Mouse (Mus musculus): ENCODE data around the gene Angptl4. TPM values are rescaled to one million over a fixed set of nuclear protein-coding genes. Genes with fewer than 3 reads are reported as not detected.

Gene Angptl4
- polyA plus RNA-seq, 1 experiment from 2014 or later = 25.1 TPM

- 50% methylated on average over 4 of the region's 4 CpGs for WGBS
- H3K9ac ChIP-seq (replicated peaks; ENCODE audit: low read depth, low read length) = no peak overlapping the region
- H3K4me3 ChIP-seq (ENCODE audit: low read depth, low read length) = no peak overlapping the region
- no peak for ATAC-seq (ENCODE audit: insufficient number of reproducible peaks, insufficient read depth, low FRiP score, low read depth)
- H3K27me3 ChIP-seq (ENCODE audit: control insufficient read depth, insufficient read depth, low read length) = no peaks in the 10 kb centered on the region
- no peak overlapping the region for H3K4me2 ChIP-seq (replicated peaks; ENCODE audit: low read depth, low read length)
- no peaks in the 10 kb centered on the region for H3K36me3 ChIP-seq (ENCODE audit: control insufficient read depth, insufficient read depth, low read length)
- H3K27ac ChIP-seq (ENCODE audit: low read length) = no peak overlapping the region
- no peaks in the 10 kb centered on the region for H3K4me1 ChIP-seq (ENCODE audit: control insufficient read depth, insufficient read depth, low read length)
- no peaks in the 10 kb centered on the region for H3K9me3 ChIP-seq (ENCODE audit: control insufficient read depth, low read depth, low read length)
Observed at GRCm38 (mm10) chr17:33788732-33789131, 7.1 kb upstream of the Angptl4 start.

- 86% methylated on average over 18 of the region's 18 CpGs for WGBS
Observed at GRCm38 (mm10) chr17:33786375-33786774, 4.7 kb upstream of the Angptl4 start.

GRCm38 (mm10) chr17:33784939-33785338 is 3.3 kb upstream of the Angptl4 start:
- no peak for ATAC-seq (ENCODE audit: insufficient number of reproducible peaks, insufficient read depth, low FRiP score, low read depth)
- 89% methylated on average over 2 of the region's 2 CpGs for WGBS
- no peak overlapping the region for H3K4me3 ChIP-seq (ENCODE audit: low read depth, low read length)

More at GRCm38 (mm10) chr17:33786375-33786774, 4.7 kb upstream of the Angptl4 start:
- ATAC-seq (ENCODE audit: insufficient number of reproducible peaks, insufficient read depth, low FRiP score, low read depth) = no peak
- Histone ChIP-seq H3K36me3 (ENCODE audit: control insufficient read depth, insufficient read depth, low read length) (no peaks in the 10 kb centered on the region), H3K4me1 (ENCODE audit: control insufficient read depth, insufficient read depth, low read length) (peaks cover 15% of the 10 kb centered on the region), H3K9me3 (ENCODE audit: control insufficient read depth, low read depth, low read length) (no peaks in the 10 kb centered on the region), H3K9ac (replicated peaks; ENCODE audit: low read depth, low read length) (no peak overlapping the region), H3K27ac (ENCODE audit: low read length) (no peak overlapping the region), H3K27me3 (ENCODE audit: control insufficient read depth, insufficient read depth, low read length) (no peaks in the 10 kb centered on the region), H3K4me2 (replicated peaks; ENCODE audit: low read depth, low read length) (no peak overlapping the region), H3K4me3 (ENCODE audit: low read depth, low read length) (no peak overlapping the region)

GRCm38 (mm10) chr17:33783408-33783807 is 1.8 kb upstream of the Angptl4 start:
- H3K4me1 ChIP-seq (ENCODE audit: control insufficient read depth, insufficient read depth, low read length) = peaks cover 38% of the 10 kb centered on the region
- H3K9me3 ChIP-seq (ENCODE audit: control insufficient read depth, low read depth, low read length) = no peaks in the 10 kb centered on the region
- H3K4me2 ChIP-seq (replicated peaks; ENCODE audit: low read depth, low read length) = no peak overlapping the region
- peak overlapping the region; percentile 62 for H3K27ac ChIP-seq (ENCODE audit: low read length)
- no peak overlapping the region for H3K4me3 ChIP-seq (ENCODE audit: low read depth, low read length)
- no peaks in the 10 kb centered on the region for H3K27me3 ChIP-seq (ENCODE audit: control insufficient read depth, insufficient read depth, low read length)
- H3K36me3 ChIP-seq (ENCODE audit: control insufficient read depth, insufficient read depth, low read length) = no peaks in the 10 kb centered on the region
- H3K9ac ChIP-seq (replicated peaks; ENCODE audit: low read depth, low read length) = no peak overlapping the region
- ATAC-seq (ENCODE audit: insufficient number of reproducible peaks, insufficient read depth, low FRiP score, low read depth) = no peak

More at GRCm38 (mm10) chr17:33784939-33785338, 3.3 kb upstream of the Angptl4 start:
- H3K4me1 ChIP-seq (ENCODE audit: control insufficient read depth, insufficient read depth, low read length) = peaks cover 27% of the 10 kb centered on the region
- H3K27ac ChIP-seq (ENCODE audit: low read length) = no peak overlapping the region
- no peak overlapping the region for H3K9ac ChIP-seq (replicated peaks; ENCODE audit: low read depth, low read length)
- H3K4me2 ChIP-seq (replicated peaks; ENCODE audit: low read depth, low read length) = no peak overlapping the region
- H3K9me3 ChIP-seq (ENCODE audit: control insufficient read depth, low read depth, low read length) = no peaks in the 10 kb centered on the region
- H3K27me3 ChIP-seq (ENCODE audit: control insufficient read depth, insufficient read depth, low read length) = no peaks in the 10 kb centered on the region
- H3K36me3 ChIP-seq (ENCODE audit: control insufficient read depth, insufficient read depth, low read length) = no peaks in the 10 kb centered on the region

- WGBS = 38% methylated on average over 4 of the region's 4 CpGs
- Histone ChIP-seq H3K36me3 (ENCODE audit: control insufficient read depth, insufficient read depth, low read length) (peaks cover 3% of the 10 kb centered on the region; the same call in 1 of the 2 replicates), H3K4me2 (replicated peaks; ENCODE audit: low read depth, low read length) (peak overlapping the region; percentile 89), H3K4me3 (ENCODE audit: low read depth, low read length) (peak overlapping the region; percentile 42), H3K9ac (replicated peaks; ENCODE audit: low read depth, low read length) (no peak overlapping the region; the same call in 1 of the 2 replicates), H3K9me3 (ENCODE audit: control insufficient read depth, low read depth, low read length) (no peaks in the 10 kb centered on the region), H3K27ac (ENCODE audit: low read length) (no peak overlapping the region), H3K27me3 (ENCODE audit: control insufficient read depth, insufficient read depth, low read length) (no peaks in the 10 kb centered on the region), H3K4me1 (ENCODE audit: control insufficient read depth, insufficient read depth, low read length) (peaks cover 38% of the 10 kb centered on the region)
- no peak for ATAC-seq (ENCODE audit: insufficient number of reproducible peaks, insufficient read depth, low FRiP score, low read depth)
Observed at GRCm38 (mm10) chr17:33782067-33782466, 437 bp upstream of the Angptl4 start.

GRCm38 (mm10) chr17:33780431-33780830 is 1.2 kb downstream of the Angptl4 start:
- Histone ChIP-seq H3K27ac (ENCODE audit: low read length) (peak overlapping the region; percentile 89; the same call in 1 of the 2 replicates), H3K27me3 (ENCODE audit: control insufficient read depth, insufficient read depth, low read length) (no peaks in the 10 kb centered on the region), H3K9me3 (ENCODE audit: control insufficient read depth, low read depth, low read length) (no peaks in the 10 kb centered on the region), H3K4me1 (ENCODE audit: control insufficient read depth, insufficient read depth, low read length) (peaks cover 38% of the 10 kb centered on the region), H3K4me3 (ENCODE audit: low read depth, low read length) (peak overlapping the region; percentile 42), H3K36me3 (ENCODE audit: control insufficient read depth, insufficient read depth, low read length) (peaks cover 8% of the 10 kb centered on the region; the same call in 1 of the 2 replicates), H3K9ac (replicated peaks; ENCODE audit: low read depth, low read length) (no peak overlapping the region; the same call in 1 of the 2 replicates), H3K4me2 (replicated peaks; ENCODE audit: low read depth, low read length) (peak overlapping the region; percentile 89)
- WGBS = 80% methylated on average over 5 of the region's 5 CpGs
- no peak for ATAC-seq (ENCODE audit: insufficient number of reproducible peaks, insufficient read depth, low FRiP score, low read depth)

GRCm38 (mm10) chr17:33779967-33780295 is 1.7 kb downstream of the Angptl4 start:
- H3K9me3 ChIP-seq (ENCODE audit: control insufficient read depth, low read depth, low read length) = no peaks in the 10 kb centered on the region
- H3K27me3 ChIP-seq (ENCODE audit: control insufficient read depth, insufficient read depth, low read length) = no peaks in the 10 kb centered on the region
- peak overlapping the region; percentile 89 for H3K27ac ChIP-seq (ENCODE audit: low read length)
- ATAC-seq (ENCODE audit: insufficient number of reproducible peaks, insufficient read depth, low FRiP score, low read depth) = no peak
- 73% methylated on average over 5 of the region's 5 CpGs for WGBS
- peaks cover 8% of the 10 kb centered on the region; the same call in 1 of the 2 replicates for H3K36me3 ChIP-seq (ENCODE audit: control insufficient read depth, insufficient read depth, low read length)
- H3K4me1 ChIP-seq (ENCODE audit: control insufficient read depth, insufficient read depth, low read length) = peaks cover 38% of the 10 kb centered on the region
- H3K4me2 ChIP-seq (replicated peaks; ENCODE audit: low read depth, low read length) = peak overlapping the region; percentile 89
- H3K4me3 ChIP-seq (ENCODE audit: low read depth, low read length) = peak overlapping the region; percentile 42
- no peak overlapping the region for H3K9ac ChIP-seq (replicated peaks; ENCODE audit: low read depth, low read length)

GRCm38 (mm10) chr17:33779271-33779966 is 2.2 kb downstream of the Angptl4 start:
- whole genome bisulfite sequencing = 29% methylated on average over 9 of the region's 9 CpGs
- Histone ChIP-seq H3K4me2 (replicated peaks; ENCODE audit: low read depth, low read length) (peak overlapping the region; percentile 89), H3K9ac (replicated peaks; ENCODE audit: low read depth, low read length) (no peak overlapping the region), H3K4me1 (ENCODE audit: control insufficient read depth, insufficient read depth, low read length) (peaks cover 38% of the 10 kb centered on the region), H3K4me3 (ENCODE audit: low read depth, low read length) (peak overlapping the region; percentile 42; the same call in 1 of the 2 replicates), H3K9me3 (ENCODE audit: control insufficient read depth, low read depth, low read length) (no peaks in the 10 kb centered on the region), H3K27ac (ENCODE audit: low read length) (peak overlapping the region; percentile 89), H3K27me3 (ENCODE audit: control insufficient read depth, insufficient read depth, low read length) (no peaks in the 10 kb centered on the region), H3K36me3 (ENCODE audit: control insufficient read depth, insufficient read depth, low read length) (peaks cover 8% of the 10 kb centered on the region; the same call in 1 of the 2 replicates)
- ATAC-seq (ENCODE audit: insufficient number of reproducible peaks, insufficient read depth, low FRiP score, low read depth) = peak; percentile 75; the same call in 1 of the 2 replicates
